Mouse (Mus musculus) right cerebral cortex, postnatal 25 days (tissue): ENCODE measurements around the gene Fbxw8.

Experiments used
- DNase-seq: peaks from one replicate; pipeline ENCODE4 v3.0.0; 2022

The Fbxw8 gene

GRCm38 (mm10) chr5:118042599-118042998, 112.7 kb downstream of the Fbxw8 start:
- DNase-seq: no peak

- no peak for DNase-seq
These were observed 116.0 kb downstream of the Fbxw8 start for GRCm38 (mm10) chr5:118039241-118039668.

- DNase-seq: no peak
These were observed 117.3 kb downstream of the Fbxw8 start for GRCm38 (mm10) chr5:118037798-118038484.

- no peak for DNase-seq
These were observed 118.1 kb downstream of the Fbxw8 start for GRCm38 (mm10) chr5:118036888-118037797.

GRCm38 (mm10) chr5:118035786-118036185, 119.5 kb downstream of the Fbxw8 start:
- no peak for DNase-seq

GRCm38 (mm10) chr5:118034632-118035031, 120.6 kb downstream of the Fbxw8 start:
- DNase-seq: no peak

GRCm38 (mm10) chr5:118033740-118034139, 121.5 kb downstream of the Fbxw8 start:
- DNase-seq: no peak

GRCm38 (mm10) chr5:118033328-118033727, 121.9 kb downstream of the Fbxw8 start:
- DNase-seq: no peak

GRCm38 (mm10) chr5:118031508-118031907, 123.8 kb downstream of the Fbxw8 start:
- DNase-seq: no peak

- no peak for DNase-seq
These were observed 124.2 kb downstream of the Fbxw8 start for GRCm38 (mm10) chr5:118031059-118031458.

- no peak for DNase-seq
These were observed 125.1 kb downstream of the Fbxw8 start for GRCm38 (mm10) chr5:118030022-118030675.

GRCm38 (mm10) chr5:118029420-118029819, 125.8 kb downstream of the Fbxw8 start:
- peak; percentile 81 for DNase-seq

GRCm38 (mm10) chr5:118029035-118029408, 126.2 kb downstream of the Fbxw8 start:
- DNase-seq: peak; percentile 16

- no peak for DNase-seq
These were observed 126.9 kb downstream of the Fbxw8 start for GRCm38 (mm10) chr5:118028191-118029034.

GRCm38 (mm10) chr5:118027698-118028190, 127.5 kb downstream of the Fbxw8 start, which contains the start of gene Tesc:
Tesc (plus strand) TSS chr5:118027743.
- DNase-seq: peak; percentile 55

- no peak for DNase-seq
These were observed 128.1 kb downstream of the Fbxw8 start for GRCm38 (mm10) chr5:118027101-118027697.

- no peak for DNase-seq
These were observed 128.9 kb downstream of the Fbxw8 start for GRCm38 (mm10) chr5:118026343-118026742.

GRCm38 (mm10) chr5:118025880-118026279, 129.4 kb downstream of the Fbxw8 start:
- DNase-seq: no peak

GRCm38 (mm10) chr5:118023053-118023452, 132.2 kb downstream of the Fbxw8 start:
- no peak for DNase-seq

GRCm38 (mm10) chr5:118019905-118020304, 135.4 kb downstream of the Fbxw8 start:
- DNase-seq: no peak

GRCm38 (mm10) chr5:118017527-118017926, 137.7 kb downstream of the Fbxw8 start:
- no peak for DNase-seq

GRCm38 (mm10) chr5:118015669-118016068, 139.6 kb downstream of the Fbxw8 start:
- DNase-seq: no peak
